Mouse (Mus musculus) ES-E14 (cell line): ENCODE data around the gene Filip1. TPM values are rescaled to one million over a fixed set of nuclear protein-coding genes. Genes with fewer than 3 reads are reported as not detected.

Experiments used
- DNase-seq: peaks from one replicate; pipeline ENCODE4 v3.0.0-alpha.2; 2013; ENCODE audit warnings: low read depth, low spot score
- H3K27ac ChIP-seq: 2 replicates; pipeline ENCODE4 v1.5.1; 2012; ENCODE audit warnings: low read depth, mild to moderate bottlenecking, low read length, moderate library complexity, mixed read lengths; ENCODE audit not compliant: poor library complexity, insufficient read depth, severe bottlenecking
- H3K36me3 ChIP-seq: 2 replicates; pipeline ENCODE4 v1.6.1; 2012; ENCODE audit warnings: mild to moderate bottlenecking, low read length, moderate library complexity, mixed read lengths; ENCODE audit not compliant: control insufficient read depth, poor library complexity, insufficient read depth, severe bottlenecking
- H3K4me1 ChIP-seq, 2 experiments: fragments of 150-350 bp in 1 of 2; sonication (generic) in 1 of 2; 2 replicates each; pipeline ENCODE4 v1.6.1; 2012; ENCODE audit warnings: low read length in 2 of 2, mild to moderate bottlenecking in 1 of 2, mixed read lengths in 1 of 2; ENCODE audit not compliant: control insufficient read depth in 2 of 2, insufficient read depth in 2 of 2, poor library complexity in 1 of 2
- H3K4me3 ChIP-seq, 2 experiments: fragments of 150-350 bp in 1 of 2; sonication (generic) in 1 of 2; 2 replicates each; pipeline ENCODE4 v1.5.1; 2012; ENCODE audit warnings: low read length in 2 of 2, low read depth in 1 of 2, mild to moderate bottlenecking in 1 of 2, mixed read lengths in 1 of 2; ENCODE audit not compliant: insufficient read depth in 1 of 2, poor library complexity in 1 of 2, severe bottlenecking in 1 of 2
- H3K9ac ChIP-seq: 2 replicates; pipeline ENCODE4 v1.6.1; 2012; ENCODE audit warnings: low read depth, mild to moderate bottlenecking, low read length, mixed read lengths; ENCODE audit not compliant: poor library complexity, insufficient read depth, severe bottlenecking
- H3K9me3 ChIP-seq: fragments of 150-350 bp; sonication (generic); 2 replicates; pipeline ENCODE4 v1.6.1; 2012; ENCODE audit warnings: low read depth, mild to moderate bottlenecking, low read length; ENCODE audit not compliant: control insufficient read depth, insufficient read depth
- CHD2 ChIP-seq: IDR thresholded peaks from 2 replicates; pipeline ENCODE4 v1.6.1; 2014; ENCODE audit warnings: mild to moderate bottlenecking, low read depth, low read length, inconsistent platforms
- HCFC1 ChIP-seq: IDR thresholded peaks from 2 replicates; pipeline ENCODE4 v1.6.1; 2012; ENCODE audit warnings: low read length, inconsistent platforms, borderline replicate concordance; ENCODE audit not compliant: insufficient read depth
- MAFK ChIP-seq: IDR thresholded peaks from 2 replicates; pipeline ENCODE4 v1.6.1; 2014; ENCODE audit warnings: mild to moderate bottlenecking, low read depth, low read length, inconsistent platforms; ENCODE audit not compliant: insufficient read depth
- ZC3H11A ChIP-seq: IDR thresholded peaks from 2 replicates; pipeline ENCODE4 v1.6.1; 2012; ENCODE audit warnings: low read depth, mild to moderate bottlenecking, inconsistent platforms, low read length, borderline replicate concordance
- ZNF384 ChIP-seq: IDR thresholded peaks from 2 replicates; pipeline ENCODE4 v1.6.1; 2012; ENCODE audit warnings: low read depth, low read length, inconsistent platforms
- in situ Hi-C, 2 experiments: fragments of 600-800 bp; cut with MboI; formaldehyde crosslinking; loops; one replicate each; pipeline ENCODE4 v1.15.1; 2025; ENCODE audit warnings: low sequenced_read_pairs in 2 of 2, inconsistent platforms in 1 of 2; ENCODE audit not compliant: unreplicated experiment in 2 of 2
- total RNA-seq: library from RNA; depleted of rRNA; stranded (reverse); fragments of 300-350 nt; gene quantifications from 2 replicates; pipeline ENCODE4 v1.2.3, GENCODE M21; 2012

Filip1 gene
- total RNA-seq, 1 experiment: 0.09 TPM

- H3K4me1 ChIP-seq: no peaks in the 10 kb centered on the region
- no peak overlapping the region for H3K4me3 ChIP-seq
- H3K36me3 ChIP-seq: no peaks in the 10 kb centered on the region
- no peak overlapping the region for H3K9ac ChIP-seq
- no peak overlapping the region for H3K27ac ChIP-seq
- TF ChIP-seq MAFK: no peak
- TF ChIP-seq CHD2: no peak
- in situ Hi-C loops: no loop called here
- H3K9me3 ChIP-seq: no peaks in the 10 kb centered on the region
- DNase-seq: no peak
Observed at GRCm38 (mm10) chr9:79927156-79927870, 85.3 kb downstream of the Filip1 start.

- DNase-seq: no peak
- TF ChIP-seq HCFC1: no peak
- TF ChIP-seq ZNF384: no peak
- no peak for TF ChIP-seq ZC3H11A
- TF ChIP-seq CHD2: no peak
- TF ChIP-seq MAFK: no peak
- no peak overlapping the region for H3K4me3 ChIP-seq
- H3K27ac ChIP-seq: no peak overlapping the region
- in situ Hi-C loops: no loop called here
- no peaks in the 10 kb centered on the region for H3K36me3 ChIP-seq
- no peaks in the 10 kb centered on the region for H3K4me1 ChIP-seq
- no peaks in the 10 kb centered on the region for H3K9me3 ChIP-seq
- no peak overlapping the region for H3K9ac ChIP-seq
Observed at GRCm38 (mm10) chr9:79926464-79927155, 86.0 kb downstream of the Filip1 start.

GRCm38 (mm10) chr9:79925950-79926349 is 86.7 kb downstream of the Filip1 start:
- Histone ChIP-seq H3K36me3 (no peaks in the 10 kb centered on the region), H3K9ac (no peak overlapping the region), H3K9me3 (no peaks in the 10 kb centered on the region), H3K27ac (no peak overlapping the region), H3K4me1 (no peaks in the 10 kb centered on the region), H3K4me3 (no peak overlapping the region)
- DNase-seq: no peak
- in situ Hi-C loops: no loop called here
- no peak for TF ChIP-seq CHD2
- no peak for TF ChIP-seq MAFK
- TF ChIP-seq HCFC1: no peak
- no peak for TF ChIP-seq ZC3H11A
- no peak for TF ChIP-seq ZNF384

DNA sequence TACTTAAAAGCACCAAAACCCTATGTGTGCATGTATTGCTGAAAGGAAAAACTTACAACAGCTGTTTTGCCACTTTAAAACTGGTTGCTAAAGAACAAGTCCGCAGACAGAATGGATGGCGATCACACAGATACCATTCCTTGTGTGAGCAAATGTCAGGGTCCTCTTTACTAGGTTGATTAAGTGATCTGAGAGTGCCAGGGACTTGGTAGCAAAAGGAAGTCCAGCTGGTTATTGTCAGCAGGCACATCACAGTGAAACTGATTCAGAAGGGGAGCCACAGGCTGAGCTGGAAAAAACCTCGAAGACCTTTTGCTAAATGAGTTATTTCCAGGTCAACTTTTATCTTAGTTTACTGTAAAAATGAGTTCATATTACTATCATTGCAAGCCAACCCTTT is 89.4 kb downstream of the Filip1 start:
- Histone ChIP-seq H3K9me3 (no peaks in the 10 kb centered on the region), H3K9ac (no peak overlapping the region), H3K36me3 (no peaks in the 10 kb centered on the region), H3K4me1 (no peaks in the 10 kb centered on the region), H3K27ac (no peak overlapping the region), H3K4me3 (no peak overlapping the region)
- TF ChIP-seq HCFC1: no peak
- TF ChIP-seq ZNF384: no peak
- no peak for TF ChIP-seq ZC3H11A
- no peak for TF ChIP-seq MAFK
- no peak for DNase-seq
- in situ Hi-C loops: no loop called here

DNA sequence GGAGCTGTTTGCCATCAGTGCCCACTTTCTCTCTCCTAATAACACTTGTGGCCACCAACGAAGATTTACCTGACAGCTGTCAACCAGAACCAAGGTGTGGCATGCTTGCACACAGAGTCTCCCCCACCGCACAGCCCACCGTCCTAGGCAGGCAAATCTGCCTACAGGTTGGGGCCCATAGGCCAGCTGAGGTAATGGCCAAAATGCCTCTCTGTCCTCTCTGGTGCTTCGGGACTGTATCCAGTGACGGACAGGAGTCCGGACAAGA is 90.2 kb downstream of the Filip1 start:
- in situ Hi-C loops: no loop called here
- no peaks in the 10 kb centered on the region for H3K9me3 ChIP-seq
- no peak overlapping the region for H3K4me3 ChIP-seq
- H3K36me3 ChIP-seq: no peaks in the 10 kb centered on the region
- TF ChIP-seq CHD2 (no peak), ZNF384 (no peak), MAFK (no peak), HCFC1 (no peak), ZC3H11A (no peak)
- H3K4me1 ChIP-seq: no peaks in the 10 kb centered on the region
- H3K9ac ChIP-seq: no peak overlapping the region
- H3K27ac ChIP-seq: no peak overlapping the region
- DNase-seq: no peak
